Mouse (Mus musculus) gastrocnemius, postnatal 14 days (tissue): ENCODE measurements around the gene Nostrin. TPM values are rescaled to one million over a fixed set of nuclear protein-coding genes. Genes with fewer than 3 reads are reported as not detected.

ENCODE experiments used
- DNase-seq: peaks from one replicate; pipeline ENCODE4 v3.0.0; 2021; ENCODE audit warnings: mixed read lengths
- intact Hi-C: fragments of 180-260 bp; cut with DNase I; formaldehyde crosslinking; loops from one replicate; pipeline ENCODE4 v1.15.1; 2025; ENCODE audit warnings: low total_unique reads
- total RNA-seq, 2 experiments: library from RNA; stranded (reverse); gene quantifications; 2 replicates each; pipeline ENCODE4 v1.2.3; 2021

Gene Nostrin
- total RNA-seq, 2 experiments from 2014 or later: 1.3 to 2.1 TPM

DNA sequence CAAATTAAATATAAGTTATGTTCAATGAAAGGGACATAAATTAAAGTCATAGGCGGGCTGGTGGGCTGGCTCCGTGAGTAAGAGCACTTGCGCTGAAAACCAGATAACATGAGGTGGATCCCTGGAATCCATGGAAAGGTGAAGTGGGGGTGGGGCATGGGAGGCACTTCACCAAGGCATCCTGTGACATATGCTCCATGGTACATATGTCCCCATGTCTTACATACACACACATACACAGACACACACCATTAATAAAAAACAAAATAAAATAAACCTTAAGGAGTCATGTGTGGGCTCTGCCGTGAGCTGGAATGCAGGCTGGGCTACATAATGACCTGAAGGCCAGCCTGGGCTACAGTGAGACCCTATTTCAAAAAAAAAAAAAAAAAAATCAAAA lies 44.1 kb downstream of the Nostrin start:
- DNase-seq: no peak
- intact Hi-C loops: no loop called here

DNA sequence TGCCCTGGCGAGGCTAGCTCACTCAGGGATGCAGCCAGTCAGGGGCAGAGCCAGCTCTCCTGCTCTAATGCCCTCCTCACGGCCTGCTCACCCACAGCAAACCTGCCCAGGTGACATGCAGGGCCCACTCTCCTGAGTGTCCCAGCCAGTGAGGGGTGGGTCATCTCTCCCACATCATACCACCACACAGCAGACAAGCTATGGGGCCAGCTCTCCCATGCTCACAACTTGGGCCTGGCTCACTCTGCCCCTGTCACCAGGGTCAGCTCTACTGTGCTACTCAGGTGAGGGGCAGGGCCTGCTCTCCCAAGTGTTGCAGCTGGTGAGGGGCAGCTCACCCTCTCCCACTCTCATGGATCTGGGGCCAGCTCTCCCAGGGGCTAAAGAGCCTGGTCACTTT lies 52.4 kb downstream of the Nostrin start:
- intact Hi-C loops: no loop called here
- DNase-seq: no peak

GRCm38 (mm10) chr2:69188732-69189131 lies 53.1 kb downstream of the Nostrin start:
- DNase-seq: no peak
- intact Hi-C loops: no loop called here

- intact Hi-C loops: no loop called here
- no peak for DNase-seq
Measured at GRCm38 (mm10) chr2:69189222-69189621, 53.6 kb downstream of the Nostrin start.

DNA sequence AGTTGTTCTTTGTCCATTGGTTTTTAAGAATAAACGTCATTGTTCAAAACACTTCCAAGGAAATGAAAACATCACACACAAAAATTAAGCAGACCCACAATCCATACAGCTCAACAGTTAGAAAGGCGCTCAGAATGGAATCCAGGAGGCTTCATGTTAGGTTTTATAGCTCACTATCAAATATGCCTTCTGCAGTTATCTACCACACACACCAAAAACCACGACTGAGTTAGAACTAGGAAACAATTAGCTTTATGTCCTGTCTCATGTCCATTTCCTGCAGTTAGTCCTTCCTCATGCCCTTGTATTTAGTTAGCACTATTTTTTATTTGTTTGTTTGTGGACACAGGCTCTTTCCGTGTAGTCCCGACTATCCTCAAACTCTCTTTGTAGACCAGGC lies 55.5 kb downstream of the Nostrin start:
- intact Hi-C loops: no loop called here
- no peak for DNase-seq

- intact Hi-C loops: no loop called here
- DNase-seq: no peak
Measured at GRCm38 (mm10) chr2:69193555-69193954, 58.0 kb downstream of the Nostrin start.

DNA sequence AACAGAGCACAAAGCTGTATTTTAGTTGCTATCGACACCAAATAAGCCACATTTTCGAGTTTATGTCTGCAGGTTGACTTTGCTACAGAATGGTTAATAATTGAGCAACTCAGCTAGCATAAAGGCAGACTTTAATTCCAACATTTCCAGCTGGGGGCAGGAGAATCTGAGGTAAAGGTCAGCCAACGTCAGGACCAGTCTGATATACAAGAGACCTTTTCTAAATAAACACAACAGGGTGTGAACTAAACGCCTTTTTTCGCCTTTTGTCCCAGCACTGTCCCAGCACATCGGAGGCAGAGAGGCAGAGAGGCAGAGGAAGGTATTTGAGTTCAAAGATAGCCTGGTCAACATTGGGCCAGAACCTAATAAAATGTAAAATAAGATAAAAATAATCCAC lies 69.6 kb downstream of the Nostrin start:
- DNase-seq: no peak
- intact Hi-C loops: no loop called here

DNA sequence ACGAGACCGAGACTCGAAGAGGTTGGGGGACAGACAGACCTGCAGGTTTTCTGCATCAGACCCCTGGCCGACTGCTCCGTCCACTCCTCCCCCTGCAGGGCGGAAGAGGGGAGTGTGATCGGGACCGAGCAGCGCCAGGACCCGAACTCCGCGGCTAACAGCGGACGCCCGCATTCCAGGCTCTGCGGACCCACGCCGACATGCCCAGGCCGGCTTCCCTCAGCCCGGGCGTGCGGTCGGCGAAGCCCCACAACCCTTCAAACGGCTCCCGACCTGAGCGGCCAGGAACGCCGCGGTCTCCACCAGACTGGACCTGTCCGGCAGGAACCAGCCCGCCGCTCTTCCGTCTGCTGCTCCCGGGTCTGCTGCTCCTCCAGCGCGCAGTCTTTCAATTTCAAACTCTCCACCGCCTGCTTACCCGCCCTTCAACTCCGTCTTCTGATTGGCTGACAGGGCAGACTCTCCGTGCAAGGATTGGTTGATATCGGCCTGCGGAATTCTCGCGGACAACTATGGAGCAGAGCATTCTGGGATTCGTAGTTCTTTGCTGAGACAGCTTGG lies 70.3 kb downstream of the Nostrin start, which contains the start of gene Spc25:
Gene Spc25, minus strand, starts transcription at position 404 of the 561 bp plus-strand sequence.
- DNase-seq: peak; percentile 86
- intact Hi-C loops: no loop called here

- DNase-seq: no peak
- intact Hi-C loops: no loop called here
Measured at GRCm38 (mm10) chr2:69206523-69206922, 70.9 kb downstream of the Nostrin start.

- DNase-seq: no peak
- intact Hi-C loops: no loop called here
Measured at GRCm38 (mm10) chr2:69209684-69210083, 74.1 kb downstream of the Nostrin start.

DNA sequence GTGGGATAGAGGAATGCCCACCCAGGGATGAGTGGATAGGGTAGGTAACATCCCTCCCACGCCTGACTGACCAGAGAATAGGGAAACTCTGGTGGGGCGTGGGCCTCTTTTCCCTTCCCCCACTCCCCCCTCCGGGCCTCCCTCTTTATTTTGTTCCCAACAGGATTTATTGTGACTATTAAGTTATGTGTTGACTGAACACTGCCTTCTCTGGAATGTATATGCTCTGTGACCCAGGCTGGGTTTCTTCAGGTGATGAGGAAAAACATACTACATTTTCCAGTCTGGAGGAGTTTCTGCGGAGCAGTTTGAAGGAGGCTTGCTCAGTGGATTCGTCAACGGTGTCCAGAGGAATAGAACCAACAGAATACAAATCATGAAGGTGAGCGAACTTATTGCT lies 75.2 kb downstream of the Nostrin start, which contains the start of gene G6pc2:
Gene G6pc2, plus strand, starts transcription at position 301 of the 400 bp plus-strand sequence.
- intact Hi-C loops: no loop called here
- no peak for DNase-seq

- no peak for DNase-seq
- intact Hi-C loops: no loop called here
Measured at GRCm38 (mm10) chr2:69212652-69213051, 77.1 kb downstream of the Nostrin start.

GRCm38 (mm10) chr2:69215242-69215641 lies 79.6 kb downstream of the Nostrin start:
- intact Hi-C loops: no loop called here
- no peak for DNase-seq

DNA sequence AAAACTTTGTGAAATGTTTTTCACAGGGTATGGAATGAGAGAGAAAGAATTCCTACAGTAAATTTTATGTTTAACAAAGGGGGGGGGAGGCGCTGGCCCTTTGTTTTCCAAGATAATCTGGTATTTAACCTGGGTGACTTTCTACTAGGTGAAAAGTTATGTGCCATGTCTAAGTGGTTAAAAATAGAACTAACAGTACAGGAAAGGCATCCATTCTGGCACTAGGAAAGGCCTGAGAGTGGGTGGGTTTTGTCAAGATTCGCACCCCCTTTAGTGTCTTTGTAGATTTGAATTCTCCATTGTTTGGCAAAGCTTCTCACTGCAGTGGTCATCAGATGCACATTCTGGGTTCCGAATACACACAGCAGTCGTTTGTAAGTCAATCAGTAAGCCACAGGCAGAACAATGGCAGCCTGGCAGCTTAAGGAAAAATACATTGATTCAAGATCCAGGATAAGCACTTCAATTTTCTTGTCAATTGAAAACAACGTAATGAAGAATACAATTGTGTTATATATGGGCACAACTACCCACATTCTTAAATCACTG lies 86.3 kb downstream of the Nostrin start:
- DNase-seq: no peak

GRCm38 (mm10) chr2:69222815-69223214 lies 87.2 kb downstream of the Nostrin start:
- DNase-seq: no peak
- intact Hi-C loops: no loop called here

More for the DNA sequence above, 86.3 kb downstream of the Nostrin start:
- intact Hi-C loops: no loop called here

DNA sequence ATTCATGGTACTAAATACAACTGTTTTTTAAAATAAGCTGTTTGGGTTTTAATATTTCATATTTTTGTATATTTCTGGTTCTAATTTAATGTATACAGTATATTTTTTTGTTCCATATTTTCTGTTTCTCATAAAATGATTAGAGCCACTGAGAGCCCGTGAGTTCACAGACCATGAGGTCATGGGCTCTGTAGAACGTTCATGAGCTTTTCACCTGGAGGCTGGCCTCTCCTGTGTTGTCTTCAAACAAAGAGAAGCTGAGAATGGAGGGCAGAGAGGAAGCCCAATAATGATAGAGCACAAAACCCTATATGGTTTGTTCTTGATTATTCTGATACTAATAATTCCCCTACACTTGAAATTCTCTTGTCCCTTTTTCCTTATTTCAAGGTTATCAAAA lies 89.1 kb downstream of the Nostrin start:
- intact Hi-C loops: no loop called here
- DNase-seq: no peak

DNA sequence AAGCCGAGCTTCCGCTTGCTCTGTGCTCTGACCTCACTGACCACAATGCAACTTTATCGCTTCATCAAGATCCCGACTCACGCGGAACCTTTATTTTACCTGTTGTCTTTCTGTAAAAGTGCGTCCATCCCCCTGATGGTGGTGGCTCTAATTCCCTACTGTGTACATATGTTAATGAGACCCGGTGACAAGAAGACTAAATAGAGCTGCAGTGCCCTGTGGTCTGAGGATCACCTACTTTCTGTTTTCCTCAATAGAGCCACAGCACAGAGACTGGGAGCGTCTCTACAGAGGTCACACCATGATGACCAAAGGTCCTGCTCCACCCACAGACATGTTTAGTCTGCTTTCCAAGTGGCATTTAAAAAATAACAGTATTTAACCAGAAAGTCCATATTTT lies 91.3 kb downstream of the Nostrin start:
- intact Hi-C loops: no loop called here
- no peak for DNase-seq

DNA sequence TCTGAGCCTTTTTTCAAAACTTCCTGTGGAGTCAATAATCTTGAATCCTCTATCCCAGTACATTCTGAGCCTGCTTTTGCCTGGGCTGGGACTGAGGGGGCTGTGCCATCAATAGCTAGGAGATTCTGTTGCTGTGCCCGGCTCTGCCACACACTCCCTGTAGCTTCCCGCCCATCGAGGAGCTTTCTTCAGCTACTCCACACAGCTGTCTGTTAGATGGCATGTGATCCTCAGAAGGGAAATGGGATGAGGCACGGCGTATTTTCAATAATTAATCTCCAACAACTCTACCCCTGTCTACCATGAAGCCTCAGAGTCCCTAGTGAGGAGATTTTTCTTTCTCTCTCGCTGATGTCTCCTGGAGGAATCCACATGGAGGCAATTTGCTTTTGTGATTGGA lies 93.0 kb downstream of the Nostrin start:
- intact Hi-C loops: no loop called here
- no peak for DNase-seq

GRCm38 (mm10) chr2:69230137-69230536 lies 94.5 kb downstream of the Nostrin start:
- DNase-seq: no peak
- intact Hi-C loops: no loop called here

GRCm38 (mm10) chr2:69232101-69232500 lies 96.5 kb downstream of the Nostrin start:
- no peak for DNase-seq
- intact Hi-C loops: no loop called here

- intact Hi-C loops: no loop called here
- DNase-seq: no peak
Measured at GRCm38 (mm10) chr2:69234976-69235678, 99.5 kb downstream of the Nostrin start.
